Mouse (Mus musculus) heart, adult 2 months (tissue): ENCODE measurements at regions not wholly inside any gene's neighbourhood (a gene's known extent, or its start where the extent isn't known, plus 50 kb on each side); places are given as distances from the start of the nearest gene placed in this dataset.

Source experiments
- CTCF ChIP-seq: fragments of 200-600 bp; IDR thresholded peaks from 2 replicates; pipeline ENCODE4 v1.8.1; 2022; ENCODE audit warnings: antibody characterized with exemption, mild to moderate bottlenecking, moderate library complexity
- EP300 ChIP-seq: fragments of 200-500 bp; IDR thresholded peaks from 2 replicates; pipeline ENCODE4 v1.6.1; 2011; ENCODE audit warnings: low read depth, low read length, control low read depth; ENCODE audit not compliant: insufficient read depth
- POLR2A ChIP-seq: fragments of 200-500 bp; IDR thresholded peaks from 2 replicates; pipeline ENCODE4 v1.6.1; 2011; ENCODE audit warnings: mild to moderate bottlenecking, low read depth, low read length, control low read depth; ENCODE audit not compliant: insufficient read depth

DNA sequence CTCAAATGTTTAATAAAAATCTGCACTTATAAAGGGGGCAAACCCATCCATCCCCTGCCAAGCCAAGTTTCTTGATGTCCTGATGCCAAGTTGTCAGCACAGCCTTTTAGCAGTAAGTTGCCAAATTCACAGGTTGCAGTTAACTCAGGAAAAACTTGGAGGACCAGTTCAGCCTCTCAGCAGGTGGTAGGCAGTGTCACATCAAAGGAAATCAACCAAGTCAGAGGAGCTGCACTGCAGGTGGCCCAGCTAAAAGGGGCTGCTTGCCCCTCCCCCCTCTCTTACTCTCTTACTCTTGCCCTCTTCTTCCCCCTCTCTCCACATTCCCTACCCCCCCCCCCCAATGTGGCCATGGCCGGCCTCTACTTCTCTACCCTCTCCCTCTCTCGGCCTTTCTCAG lies 415.3 kb upstream of the Slc8a1 start:
- TF ChIP-seq POLR2A (no peak), CTCF (no peak), EP300 (no peak)
